Mouse (Mus musculus) cerebellum, adult 18-20 months (tissue): ENCODE measurements around the gene Lrrc41.

Source experiments
- DNase-seq, 2 experiments: peaks; one replicate each; pipeline ENCODE4 v3.0.0; 2021

The Lrrc41 gene

DNA sequence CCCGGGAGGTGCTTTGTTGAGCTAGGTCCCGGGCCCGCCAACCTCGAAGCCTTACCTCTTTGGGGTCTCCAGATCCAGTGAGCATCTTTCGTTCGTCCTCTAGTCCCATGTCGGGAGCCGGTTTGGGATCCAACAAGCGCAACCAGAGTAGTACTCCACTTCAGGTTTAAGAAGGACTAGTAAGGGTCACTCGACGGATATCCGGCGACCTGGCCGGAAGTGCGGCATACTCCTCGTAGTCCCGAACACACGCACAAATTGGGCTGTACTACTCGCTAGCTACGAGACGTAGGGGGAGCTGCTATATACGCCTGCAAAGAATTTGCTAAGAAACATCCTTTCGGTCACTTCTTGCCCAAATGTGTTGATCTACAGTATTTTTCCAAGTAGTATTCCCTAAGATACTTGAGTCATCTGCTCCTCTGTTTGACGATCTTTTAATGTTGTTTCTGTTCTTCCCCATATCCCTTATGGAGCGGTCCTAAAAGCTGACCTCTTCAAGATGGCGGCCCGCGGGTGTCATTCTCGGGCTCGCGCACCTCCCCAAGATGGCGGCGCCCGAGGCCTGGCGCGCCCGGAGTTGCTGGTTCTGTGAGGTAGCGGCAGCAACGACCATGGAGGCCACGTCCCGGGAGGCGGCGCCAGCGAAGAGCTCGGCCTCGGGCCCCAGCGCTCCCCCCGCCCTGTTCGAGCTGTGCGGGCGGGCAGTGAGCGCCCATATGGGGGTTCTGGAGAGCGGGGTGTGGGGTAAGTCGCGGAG lies at the start of gene Lrrc41, which contains the start of gene Uqcrh:
TSS of gene Lrrc41 (plus strand) at position 409 of the 760 bp plus-strand sequence.
TSS of gene Uqcrh (minus strand) at position 211 of the 760 bp plus-strand sequence.
- peak; percentile 94 to 96 for DNase-seq

- DNase-seq, result no peak
Measured at GRCm38 (mm10) chr4:116032906-116033305, 42.2 kb upstream of the Lrrc41 start.

DNA sequence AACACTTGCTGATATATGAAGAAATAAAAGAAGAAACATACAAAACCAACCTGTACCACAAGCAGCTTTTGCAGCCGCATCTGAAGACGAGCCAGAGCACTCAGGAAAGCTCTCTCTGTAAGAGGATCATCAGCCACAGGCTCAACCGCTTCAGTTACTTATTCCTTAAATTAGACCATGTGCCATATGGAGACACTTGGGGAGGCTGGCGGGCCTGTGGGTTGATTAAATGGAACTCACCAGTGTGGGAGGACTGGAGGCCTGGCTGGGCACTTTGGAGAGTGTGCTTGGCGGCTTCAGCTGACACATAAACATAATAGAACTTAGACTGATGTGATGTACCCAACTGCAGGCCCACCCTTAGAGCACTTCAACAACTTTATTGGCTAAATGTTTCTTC lies 41.7 kb upstream of the Lrrc41 start:
- no peak for DNase-seq

- no peak for DNase-seq
Measured at GRCm38 (mm10) chr4:116040466-116040865, 34.6 kb upstream of the Lrrc41 start.

- DNase-seq, result no peak
Measured at GRCm38 (mm10) chr4:116042186-116042585, 32.9 kb upstream of the Lrrc41 start.

- DNase-seq, result no peak
Measured at GRCm38 (mm10) chr4:116046604-116047003, 28.5 kb upstream of the Lrrc41 start.

GRCm38 (mm10) chr4:116047681-116048080 lies 27.4 kb upstream of the Lrrc41 start:
- no peak for DNase-seq

DNA sequence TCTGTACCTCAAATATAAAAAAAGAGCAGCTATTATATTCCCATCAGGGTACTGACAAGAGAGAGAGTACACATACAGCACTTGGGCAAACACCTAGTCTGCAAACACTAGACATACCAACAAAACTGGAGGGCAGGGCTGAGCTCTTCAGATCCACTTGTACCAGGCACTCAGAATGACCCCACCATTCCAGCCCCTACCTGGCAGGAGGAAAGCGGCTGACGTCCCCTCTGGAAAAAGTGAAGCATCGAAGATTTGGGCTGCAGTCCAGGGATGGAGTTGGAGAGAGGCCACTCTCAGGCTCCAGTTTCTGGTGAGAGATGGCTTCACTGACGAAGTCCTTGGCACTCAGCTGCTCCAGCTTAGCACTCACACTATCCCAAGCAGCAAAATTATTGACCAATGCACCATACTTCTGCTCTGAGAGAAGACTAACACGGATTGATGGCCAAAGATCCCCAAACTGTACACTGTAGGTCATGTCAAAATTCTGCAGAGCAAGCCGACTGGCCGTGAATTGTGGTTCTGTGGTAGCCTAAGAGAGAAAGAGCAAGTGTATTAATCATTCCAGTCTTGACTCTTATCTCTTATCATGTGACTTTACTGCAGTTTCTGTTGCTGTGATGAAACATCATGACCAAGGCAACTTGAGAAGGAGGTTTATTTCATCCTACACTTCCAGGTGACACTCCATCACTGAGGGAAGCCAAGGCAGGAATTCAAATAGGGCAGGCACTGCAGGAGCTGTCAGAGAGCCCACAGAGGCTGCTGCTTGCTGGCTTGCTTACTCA lies 26.7 kb upstream of the Lrrc41 start:
- DNase-seq, result no peak

- no peak for DNase-seq
Measured at GRCm38 (mm10) chr4:116049211-116049610, 25.9 kb upstream of the Lrrc41 start.

- DNase-seq, result peak; percentile 39 to 57
Measured at GRCm38 (mm10) chr4:116052526-116053293, 22.4 kb upstream of the Lrrc41 start.

- peak; percentile 88 to 90 for DNase-seq
Measured at GRCm38 (mm10) chr4:116053399-116053961, 21.6 kb upstream of the Lrrc41 start, which contains the start of gene Nsun4. Gene Nsun4, minus strand, starts transcription at chr4:116053876.

GRCm38 (mm10) chr4:116057559-116057958 lies 17.5 kb upstream of the Lrrc41 start:
- no peak for DNase-seq

- DNase-seq, result no peak
Measured at GRCm38 (mm10) chr4:116059012-116059726, 15.9 kb upstream of the Lrrc41 start.

GRCm38 (mm10) chr4:116063855-116064254 lies 11.2 kb upstream of the Lrrc41 start:
- no peak for DNase-seq

DNA sequence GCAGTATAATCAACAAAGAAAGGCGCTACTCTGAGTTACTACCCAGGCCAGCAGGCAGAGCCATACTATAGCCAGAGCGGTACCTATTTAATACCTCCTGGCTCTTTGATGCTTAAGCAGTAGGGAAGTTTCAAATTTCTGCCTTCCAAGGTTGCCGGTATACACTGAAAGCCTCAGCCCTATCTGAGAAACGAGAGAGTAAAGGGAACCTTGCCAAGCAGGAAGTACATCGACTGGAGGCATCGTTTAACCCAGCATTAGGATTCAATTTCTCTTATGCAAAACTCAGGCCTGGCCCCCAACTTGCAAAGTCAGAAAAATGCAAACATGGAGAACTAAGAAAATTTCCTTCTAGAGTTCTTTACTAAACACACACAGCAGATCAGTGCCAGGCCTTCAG lies 5.0 kb upstream of the Lrrc41 start:
- DNase-seq, result no peak

DNA sequence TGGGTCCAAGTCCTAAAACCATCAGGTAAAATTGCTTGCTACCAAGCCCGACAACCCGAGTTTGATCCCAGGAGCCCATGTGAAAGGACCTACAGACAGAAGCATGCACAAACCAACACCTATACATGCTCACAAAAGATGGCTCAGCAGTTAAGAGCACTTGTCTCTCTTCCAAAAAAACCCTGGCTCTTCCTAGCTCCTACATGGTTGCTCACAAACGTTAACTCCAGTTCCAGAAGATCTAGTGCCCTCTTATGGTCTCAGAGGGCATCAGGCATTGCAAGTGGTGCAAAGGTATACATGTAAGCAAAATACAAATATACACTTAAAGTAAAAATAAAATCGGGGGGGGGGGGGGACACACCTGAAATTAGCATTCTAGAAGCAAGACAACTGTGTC lies 1.9 kb upstream of the Lrrc41 start:
- DNase-seq, result peak in 1 of 2 experiments; percentile 36

GRCm38 (mm10) chr4:116074145-116074675 lies 859 bp upstream of the Lrrc41 start:
- DNase-seq, result no peak

DNA sequence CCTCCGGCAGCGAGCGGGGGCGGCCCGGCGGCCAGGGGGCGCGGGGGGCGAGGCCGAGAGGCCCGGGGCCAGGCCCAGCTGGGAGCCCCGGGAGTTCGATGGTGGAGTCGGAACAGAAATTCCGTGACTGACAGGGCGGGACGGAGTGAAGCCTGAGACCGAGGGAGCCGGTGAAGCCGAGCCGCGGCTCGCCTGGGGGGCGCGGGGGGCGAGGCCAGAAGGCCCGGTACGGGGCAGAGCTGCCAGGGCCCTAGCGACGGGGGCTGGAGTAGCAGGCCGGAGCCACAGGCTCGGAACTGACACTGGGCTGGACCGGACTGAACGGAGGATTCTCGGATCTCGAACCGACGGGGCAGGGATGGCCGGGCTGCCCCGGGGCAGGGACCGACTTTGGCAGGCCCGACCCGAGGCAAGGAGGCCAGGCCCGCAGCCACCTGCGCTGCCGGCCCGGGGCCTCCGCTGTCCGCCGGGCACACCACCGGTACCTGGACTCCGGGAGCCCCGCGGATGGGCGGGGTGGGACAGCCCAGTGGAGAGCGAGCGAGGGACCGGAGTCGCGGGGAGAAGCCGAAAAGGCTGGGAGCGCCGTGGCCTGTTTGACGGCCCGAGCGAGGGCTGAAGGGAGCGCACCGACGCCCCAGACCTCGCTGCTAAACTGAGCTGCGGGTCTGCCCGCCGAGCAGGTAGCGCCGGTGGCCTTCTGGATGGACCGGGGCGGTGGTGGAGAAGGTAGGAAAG lies 731 bp downstream of the Lrrc41 start:
- peak; percentile 66 to 79 for DNase-seq

DNA sequence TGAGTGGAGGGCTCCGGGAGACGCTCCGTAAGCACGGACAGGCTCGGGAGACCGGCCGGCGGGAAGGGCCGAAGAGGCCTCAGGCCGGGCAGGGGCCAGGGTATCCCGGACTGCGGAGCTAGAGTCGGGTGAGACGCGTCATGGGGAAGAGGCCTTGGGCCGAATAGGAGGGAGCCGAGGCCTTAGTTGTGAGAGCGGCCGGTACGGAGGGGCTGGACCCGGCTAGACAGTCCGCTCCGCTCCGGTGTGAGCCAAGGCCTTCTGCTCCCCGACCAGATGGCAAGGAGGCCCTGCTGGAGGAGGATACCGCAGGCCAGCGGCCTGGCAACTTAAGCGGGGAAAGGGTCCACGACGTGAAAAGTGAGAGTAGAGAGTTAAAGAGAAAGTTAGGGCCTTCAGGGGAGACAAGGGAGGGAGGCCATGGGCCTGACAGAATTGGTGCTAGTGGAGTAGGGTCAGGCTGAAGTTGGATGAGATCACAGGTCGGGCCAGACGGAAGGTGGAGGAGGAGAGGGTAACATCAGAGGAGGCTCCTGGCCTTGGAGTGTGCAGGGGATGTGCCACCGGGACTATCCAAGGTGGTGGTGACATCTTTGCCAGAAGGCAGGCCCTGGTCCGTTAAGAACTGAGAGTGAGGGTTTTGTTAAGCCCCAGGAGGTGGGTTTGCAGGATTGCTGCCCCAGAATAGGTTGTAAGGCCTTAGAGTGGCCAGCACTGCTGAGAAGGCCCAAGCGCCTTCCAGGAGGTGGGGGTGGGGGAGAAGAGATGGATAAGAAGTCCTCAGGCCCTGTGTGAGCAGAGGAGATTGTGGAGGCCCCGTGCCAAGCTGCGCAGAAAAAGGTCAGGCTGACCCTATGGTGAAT lies 1.5 kb downstream of the Lrrc41 start:
- peak; percentile 56 to 58 for DNase-seq
